Mouse (Mus musculus) urinary bladder, postnatal 4 days (tissue): ENCODE results near the gene Sec1.

Source experiments
- DNase-seq, 2 experiments: peaks; one replicate each; pipeline ENCODE4 v3.0.0; 2021 to 2022; ENCODE audit warnings: low spot score in 2 of 2

The Sec1 gene

DNA sequence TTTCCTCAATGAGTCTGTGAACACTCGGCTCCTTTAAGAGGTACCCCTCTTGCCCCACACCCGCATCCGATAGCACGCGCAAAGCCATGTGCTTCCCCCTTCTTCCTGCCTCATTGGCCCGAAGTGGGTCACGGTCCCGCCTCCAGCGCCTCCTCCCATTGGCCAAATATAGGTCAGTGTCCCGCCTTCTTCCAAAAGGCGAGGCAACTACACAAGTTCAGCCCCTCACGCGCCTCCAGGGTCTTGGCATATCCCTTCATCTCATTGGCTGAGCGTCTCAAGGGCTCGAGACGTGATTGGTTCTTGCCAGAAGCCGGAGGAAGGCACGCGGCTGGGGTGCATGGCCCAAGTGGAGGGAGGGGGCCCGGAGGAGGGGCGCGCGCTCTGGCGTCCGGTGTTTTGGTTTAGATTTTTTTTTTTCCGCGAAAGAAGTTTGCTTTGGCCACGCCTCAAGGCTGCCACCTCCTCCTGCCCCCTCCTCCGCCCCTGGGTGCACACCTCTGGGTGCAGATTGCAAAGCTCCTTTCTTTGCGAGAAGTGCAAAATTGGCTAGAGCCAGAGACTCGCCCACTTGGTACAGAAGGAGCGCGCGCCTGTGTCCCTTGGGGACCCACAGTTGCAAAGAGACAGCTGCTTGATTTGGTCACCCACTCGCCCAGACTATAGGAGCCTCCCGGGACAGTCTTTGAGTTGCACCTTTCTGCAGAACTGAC lies 10.7 kb upstream of the Sec1 start, which contains the start of gene Dbp:
Dbp (plus strand) TSS at position 359 of the 713 bp plus-strand sequence.
- DNase-seq, result peak; percentile 98 to 99

DNA sequence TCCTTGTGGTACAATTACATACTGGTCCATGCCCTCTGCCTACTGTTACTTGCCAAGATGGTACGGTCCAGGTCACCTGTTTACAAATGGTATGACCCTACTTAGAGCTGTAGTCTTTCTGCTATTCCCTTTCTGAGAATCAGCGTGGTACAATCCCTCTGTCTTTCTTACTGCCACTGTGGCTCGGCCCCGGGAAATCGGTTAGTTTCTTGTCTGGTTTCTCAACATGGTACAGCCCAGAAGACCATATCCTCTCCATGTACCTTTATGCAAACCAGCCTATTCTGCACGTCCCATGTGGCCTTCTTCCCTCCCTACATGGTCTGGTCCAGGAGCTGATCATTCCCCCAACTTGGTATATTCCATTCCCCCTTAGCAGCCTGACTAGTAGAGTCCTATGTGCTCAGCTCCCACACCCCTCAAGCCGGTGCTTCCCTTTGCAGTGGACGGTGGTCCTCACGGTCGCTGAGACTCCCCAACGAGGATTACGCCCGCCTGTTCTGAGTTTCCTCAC lies 9.9 kb upstream of the Sec1 start:
- DNase-seq, result peak in 1 of 2 experiments; percentile 71

GRCm38 (mm10) chr7:45703521-45704033 lies 9.4 kb upstream of the Sec1 start:
- DNase-seq, result no peak

- no peak for DNase-seq
Measured at GRCm38 (mm10) chr7:45702809-45703520, 8.8 kb upstream of the Sec1 start.

- DNase-seq, result no peak
Measured at GRCm38 (mm10) chr7:45702316-45702715, 8.1 kb upstream of the Sec1 start.

GRCm38 (mm10) chr7:45701607-45702006 lies 7.4 kb upstream of the Sec1 start:
- no peak for DNase-seq

DNA sequence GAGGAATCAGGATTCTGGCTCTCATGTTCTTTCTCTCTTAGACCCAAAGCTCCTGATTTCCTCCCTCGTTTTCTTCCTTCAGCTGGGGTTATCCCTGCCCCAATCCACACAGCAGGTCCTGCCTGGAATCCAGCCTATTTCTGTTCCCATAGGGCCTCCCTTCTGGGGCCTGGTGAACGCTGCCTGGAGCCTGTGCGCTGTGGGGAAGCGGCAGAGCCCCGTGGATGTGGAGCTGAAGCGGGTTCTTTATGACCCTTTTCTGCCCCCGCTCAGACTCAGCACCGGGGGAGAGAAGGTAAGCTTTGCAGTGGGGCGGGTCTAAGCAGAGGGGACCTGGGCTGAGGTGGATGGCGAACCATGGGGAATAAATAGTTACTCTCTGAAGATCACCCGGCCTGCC lies 6.9 kb upstream of the Sec1 start:
- no peak for DNase-seq

- DNase-seq, result peak; percentile 62 to 78
Measured at GRCm38 (mm10) chr7:45700301-45701015, 6.3 kb upstream of the Sec1 start.

DNA sequence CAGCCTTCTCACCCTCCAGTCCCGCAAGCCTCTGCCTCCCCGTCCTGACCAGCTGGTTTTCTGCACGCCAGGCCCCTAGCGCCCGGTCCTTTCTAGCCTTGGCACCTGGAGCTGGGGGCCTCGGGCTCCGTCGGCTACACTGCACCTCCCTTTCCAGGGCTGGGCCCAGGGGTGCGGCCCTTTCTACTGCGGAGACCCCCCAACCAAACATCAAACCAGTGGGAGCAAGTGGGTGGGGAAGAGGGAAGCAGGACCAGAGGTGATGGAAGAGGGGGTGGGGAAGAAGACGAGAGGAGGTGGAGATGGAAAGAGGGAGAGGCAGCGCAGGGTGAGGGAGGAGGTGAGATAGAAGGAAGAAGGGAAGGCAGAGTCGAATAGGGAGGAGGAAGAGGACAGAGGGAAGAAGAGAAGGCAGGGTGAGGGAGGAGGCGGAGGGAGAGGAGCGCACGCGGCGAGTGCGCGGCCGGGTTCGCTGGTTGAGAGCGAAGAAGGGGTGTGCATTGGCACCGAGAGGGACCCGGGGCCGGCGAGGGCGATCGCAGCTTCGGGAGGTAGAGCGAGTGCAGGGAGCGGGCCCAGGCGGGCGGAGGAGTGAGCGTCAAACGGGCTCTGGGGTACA lies 5.4 kb upstream of the Sec1 start, which contains the start of gene Car11:
Car11 (plus strand) TSS at position 321 of the 619 bp plus-strand sequence.
- DNase-seq, result no peak

GRCm38 (mm10) chr7:45697894-45698293 lies 3.7 kb upstream of the Sec1 start:
- DNase-seq, result no peak

GRCm38 (mm10) chr7:45695098-45695497 lies 896 bp upstream of the Sec1 start:
- DNase-seq, result no peak

GRCm38 (mm10) chr7:45692364-45692763 lies 1.8 kb downstream of the Sec1 start:
- DNase-seq, result no peak

DNA sequence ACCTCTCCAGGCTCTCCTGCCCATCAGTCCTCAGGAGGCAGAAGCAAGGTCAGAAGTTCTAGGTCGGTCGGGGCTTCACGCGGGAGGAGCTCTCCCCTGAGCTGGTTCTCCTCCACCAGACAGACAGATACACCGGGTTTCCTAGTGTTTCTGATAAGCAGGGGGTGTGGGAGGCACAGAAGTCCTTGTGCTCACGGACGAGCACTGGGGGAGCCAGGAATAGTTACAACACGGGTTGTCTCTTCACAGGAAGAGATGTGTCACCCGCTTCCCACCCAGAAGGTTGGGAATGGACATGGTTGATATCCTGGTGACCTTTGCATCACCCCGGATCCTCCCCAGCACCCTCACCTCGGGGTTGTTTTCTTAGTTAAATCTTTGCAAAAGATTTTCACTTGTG lies 4.4 kb downstream of the Sec1 start:
- no peak for DNase-seq

DNA sequence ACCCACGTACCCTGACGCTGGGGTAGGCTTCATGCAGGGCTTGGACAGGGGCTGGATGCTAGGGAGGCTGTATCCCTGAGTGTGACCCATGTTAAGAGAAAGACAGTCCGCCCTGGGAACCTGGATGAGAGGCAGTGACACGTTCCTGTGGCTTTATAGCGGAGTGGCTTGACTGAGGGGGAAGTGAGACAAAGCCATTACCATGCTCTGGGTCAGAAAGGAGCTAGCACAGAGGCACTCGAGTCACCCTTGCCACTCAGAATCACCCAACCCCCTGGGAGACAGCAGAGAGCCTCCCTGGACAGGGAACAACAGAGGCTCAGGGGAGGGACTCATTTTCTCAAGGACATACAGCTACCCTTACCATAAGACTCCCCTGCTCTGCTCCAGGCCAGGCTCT lies 5.1 kb downstream of the Sec1 start:
- DNase-seq, result no peak

- no peak for DNase-seq
Measured at GRCm38 (mm10) chr7:45686841-45687240, 7.4 kb downstream of the Sec1 start.

DNA sequence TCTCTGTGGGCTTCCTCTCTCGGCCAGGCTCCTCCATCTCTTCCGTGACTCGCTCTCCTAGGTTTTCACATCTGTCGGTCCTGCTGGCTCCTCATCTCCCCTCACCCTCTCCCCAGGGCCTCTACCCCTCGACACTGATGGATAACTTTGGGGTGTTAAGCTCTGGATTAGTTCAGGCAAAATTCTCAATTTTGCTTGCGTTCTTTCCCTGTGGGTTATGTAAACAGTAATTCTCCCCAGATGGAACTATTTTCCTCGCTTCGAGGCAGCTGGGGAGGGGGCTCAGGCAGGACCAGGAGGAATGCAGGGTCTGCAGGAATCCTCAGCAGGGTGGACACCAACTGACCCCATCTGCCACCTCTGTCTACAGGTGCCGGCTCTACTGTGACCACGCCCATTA lies 8.4 kb downstream of the Sec1 start:
- no peak for DNase-seq

DNA sequence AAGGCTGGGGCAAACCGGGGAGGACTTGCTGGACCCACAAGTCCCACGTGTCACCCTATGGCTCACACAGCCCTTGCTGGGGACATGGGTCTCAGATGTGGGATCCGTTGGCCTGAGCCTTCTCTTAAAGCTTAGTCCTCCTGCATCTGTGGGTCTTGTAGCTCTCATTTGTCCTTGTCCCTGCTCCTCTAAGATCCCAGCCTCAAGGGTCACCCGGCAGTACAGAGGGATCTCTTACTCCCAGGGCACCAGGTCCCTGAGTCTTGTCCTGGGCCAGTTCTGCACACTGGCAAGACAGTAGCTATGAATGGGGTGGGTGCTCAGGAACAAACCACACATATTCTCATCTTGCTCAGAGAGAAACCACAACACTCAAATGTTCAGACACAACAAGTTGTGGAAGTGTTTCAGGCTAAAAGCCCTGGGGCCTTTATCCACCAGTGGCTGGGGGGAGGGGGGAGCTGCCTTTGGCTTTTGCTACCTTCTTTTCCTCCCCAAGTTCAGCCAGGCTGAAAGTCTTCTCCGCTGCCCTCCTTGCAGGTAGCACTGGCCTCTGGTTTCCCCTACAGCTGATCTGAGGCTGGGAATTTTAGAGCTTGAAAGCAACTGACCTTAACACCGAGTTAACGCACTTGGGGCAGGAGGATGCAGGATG lies 10.7 kb downstream of the Sec1 start, which contains the start of gene Ntn5:
Ntn5 (plus strand) TSS at position 627 of the 655 bp plus-strand sequence.
- no peak for DNase-seq

- peak; percentile 80 to 92 for DNase-seq
Measured at GRCm38 (mm10) chr7:45682144-45683126, 11.8 kb downstream of the Sec1 start.

- no peak for DNase-seq
Measured at GRCm38 (mm10) chr7:45681046-45681736, 13.0 kb downstream of the Sec1 start.
